Mouse (Mus musculus): ENCODE measurements around the gene Stx8.

DNA sequence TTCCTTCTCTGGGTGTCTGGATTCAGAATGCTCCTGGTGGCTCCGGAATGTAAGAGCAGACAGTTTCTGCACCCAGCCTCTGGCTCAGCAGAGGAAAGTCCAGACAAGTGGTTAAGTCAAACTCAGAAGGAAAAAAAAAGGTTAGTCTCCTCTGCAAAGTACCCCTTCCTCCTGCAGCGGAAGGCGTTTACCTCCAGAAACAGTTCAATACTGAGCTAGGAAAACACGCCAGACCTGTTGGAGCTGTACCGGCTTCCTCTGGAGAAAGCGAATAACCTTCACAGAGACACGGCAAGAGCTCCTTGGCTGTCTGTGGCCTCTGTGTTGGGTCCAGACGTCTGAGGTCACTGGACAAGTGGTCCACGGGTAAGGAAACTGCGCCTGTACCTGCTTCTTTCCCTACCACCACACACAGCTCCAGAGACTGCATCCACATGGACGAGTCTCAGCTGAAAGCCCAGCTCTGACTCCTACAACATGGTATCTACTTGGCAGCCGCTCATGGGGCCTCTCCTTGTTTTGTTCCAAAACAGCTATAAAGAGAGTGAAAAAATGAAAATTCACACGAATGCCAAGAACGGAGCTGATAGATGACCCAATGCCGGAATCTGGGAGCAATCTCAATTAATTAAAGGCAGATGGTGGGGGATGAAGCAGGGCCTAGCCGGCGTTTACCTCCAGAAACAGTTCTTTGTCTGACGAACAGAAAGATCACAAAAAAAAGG lies 263.1 kb downstream of the Stx8 start:
- no peak for TF ChIP-seq CTCF (IDR thresholded peaks at IDR 0.05; ENCODE audit: control insufficient read depth, insufficient read depth, insufficient read length)
- TF ChIP-seq MYOD1 (IDR thresholded peaks at IDR 0.05; ENCODE audit: control insufficient read depth, insufficient read length, low read depth) = no peak
- TF ChIP-seq MAX (IDR thresholded peaks at IDR 0.05) = no peak
- no peak for TF ChIP-seq MYOG (IDR thresholded peaks at IDR 0.05; ENCODE audit: control insufficient read depth, extremely low read depth, insufficient read length)
